Mouse (Mus musculus) liver, embryonic 14.5 days (tissue): Measurements from ENCODE around the gene Npr2.

Experiments
- CTCF ChIP-seq: IDR thresholded peaks from 2 replicates; pipeline ENCODE4 v1.5.1; 2016; ENCODE audit warnings: antibody characterized with exemption, low read depth, control low read depth
- EP300 ChIP-seq: IDR thresholded peaks from 2 replicates; pipeline ENCODE4 v1.6.1; 2016; ENCODE audit warnings: antibody characterized with exemption, low read depth

DNA sequence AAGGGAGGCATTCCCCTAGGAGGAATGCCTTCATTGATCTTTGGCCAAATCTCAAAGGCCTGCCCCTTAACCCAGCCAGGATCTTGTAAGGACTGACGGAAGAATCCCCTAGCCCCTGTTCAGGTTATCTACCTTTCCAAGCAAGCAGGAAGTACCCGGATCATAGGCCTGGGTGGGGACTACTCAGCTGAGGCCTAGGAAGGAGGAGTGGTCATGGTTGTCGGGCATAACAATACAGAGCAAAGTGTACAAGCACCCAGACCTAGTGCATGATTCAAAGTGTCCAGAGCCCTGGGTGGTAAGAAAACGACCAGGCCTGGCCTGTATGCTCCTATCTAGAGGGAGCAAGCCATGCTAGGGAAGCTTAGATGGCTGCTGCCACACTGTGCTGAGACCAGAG lies 43.9 kb downstream of the Npr2 start:
- TF ChIP-seq EP300 (no peak), CTCF (no peak)
